Mouse (Mus musculus): Measurements from ENCODE around the gene Dnajc10. TPM values are rescaled to one million over a fixed set of nuclear protein-coding genes. Genes with fewer than 3 reads are reported as not detected.

The Dnajc10 gene
- polyA plus RNA-seq (2012; rRNA removed; ENCODE audit: low replicate concordance), result 18.2 and 39.6 TPM in 2 replicates

GRCm38 (mm10) chr2:80315242-80316161 is at the start of gene Dnajc10:
Dnajc10 (plus strand) TSS chr2:80315466.

GRCm38 (mm10) chr2:80292172-80292571 is 23.1 kb upstream of the Dnajc10 start, which contains the start of gene Prdx6b:
Prdx6b (plus strand) TSS chr2:80292472.

Other genes starting within 250 kb of the Dnajc10 start
- gene Pde1a, start 186.0 kb upstream of the Dnajc10 start, polyA plus RNA-seq (2012; rRNA removed; ENCODE audit: low replicate concordance), result 15.6 and 20.4 TPM in 2 replicates
- not detected in 2 replicates for gene Prdx6b, start 23.0 kb upstream of the Dnajc10 start, polyA plus RNA-seq (2012; rRNA removed; ENCODE audit: low replicate concordance)
- gene Frzb, start 132.2 kb downstream of the Dnajc10 start, polyA plus RNA-seq (2012; rRNA removed; ENCODE audit: low replicate concordance), result 1.1 and 10.6 TPM in 2 replicates

Data from subcutaneous adipose tissue, adult 2 months (tissue).